ENCODE assay signal across 10 mouse cellular contexts in the genomic region with DNA sequence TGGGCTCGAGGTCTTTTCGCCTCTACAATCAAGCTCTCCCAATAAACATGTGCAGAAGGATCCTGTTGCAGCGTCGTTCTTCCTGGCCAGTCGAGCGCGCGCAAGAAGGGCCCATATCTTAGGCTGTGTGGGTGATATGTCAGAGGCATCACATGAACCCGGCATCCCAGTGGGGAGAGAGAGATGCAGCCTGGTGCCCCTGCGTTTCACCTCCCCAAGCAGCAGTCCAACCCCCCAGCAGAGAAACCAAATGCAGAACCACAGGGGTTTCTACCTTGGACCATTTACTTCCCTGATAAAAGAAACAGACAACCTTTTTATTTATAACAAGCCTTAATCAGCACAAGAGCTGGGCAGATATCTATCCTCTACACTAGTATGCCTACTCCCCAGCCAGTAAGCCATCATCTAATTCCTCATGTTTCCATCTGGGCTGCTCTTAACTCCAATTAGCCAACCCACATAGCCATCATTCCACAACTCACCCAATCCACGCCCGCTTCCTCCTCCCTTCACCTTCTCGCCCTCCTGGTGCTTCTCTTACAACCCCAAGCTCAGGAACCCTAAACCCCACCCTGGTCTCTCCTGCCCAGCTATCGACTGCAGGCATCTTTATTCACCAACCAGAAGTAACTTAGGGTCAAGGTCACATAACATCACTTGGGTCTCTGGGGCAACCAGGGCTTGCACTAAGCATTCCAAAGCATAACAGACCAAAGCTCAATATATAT. TPM values are rescaled to one million over a fixed set of nuclear protein-coding genes. Genes with fewer than 3 reads are reported as not detected.
DNase-seq lines count a peak whose midpoint lies in the region; ATAC-seq and TF ChIP-seq lines count a peak whose summit lies in the region.
"Had no signal": no experiment of that assay in that cellular context is flagged by ENCODE, and none has a peak within 500 bp of the region (broad histone marks: within the 10 kb centered on the region; RNA-seq: fewer than 3 reads in every experiment).

No protein-coding gene starts in this region.

- H3K36me3 ChIP-seq in forebrain, embryonic 10.5 days (replicated peaks): peaks cover 69% of the 10 kb centered on the region
- H3K36me3 ChIP-seq in forebrain, embryonic 15.5 days: no peaks in the 10 kb centered on the region; the same call in 1 of the 2 replicates
- peaks cover 62% of the 10 kb centered on the region for H3K36me3 ChIP-seq in embryonic facial prominence, embryonic 10.5 days (replicated peaks)
- H3K36me3 ChIP-seq in liver, embryonic 12.5 days: peaks cover 55% of the 10 kb centered on the region
- H3K36me3 ChIP-seq: neural tube, embryonic 13.5 days had no signal

- no peak overlapping the region for H3K9ac ChIP-seq in forebrain, embryonic 15.5 days (replicated peaks)
- peak overlapping the region; percentile 87 for H3K9ac ChIP-seq in liver, embryonic 12.5 days
- H3K9ac ChIP-seq: neural tube, embryonic 13.5 days had no signal

- no peak for TF ChIP-seq CTCF in lung, adult 2 months (IDR thresholded peaks at IDR 0.05; ENCODE audit: insufficient read depth, low read length)

- H3K4me1 ChIP-seq in forebrain, embryonic 10.5 days: peaks cover 46% of the 10 kb centered on the region
- peaks cover 18% of the 10 kb centered on the region for H3K4me1 ChIP-seq in forebrain, embryonic 15.5 days
- H3K4me1 ChIP-seq in lung, adult 2 months (ENCODE audit: control insufficient read depth, insufficient read depth, low read length): no peaks in the 10 kb centered on the region; the same call in 1 of the 2 replicates
- peaks cover 29% of the 10 kb centered on the region for H3K4me1 ChIP-seq in embryonic facial prominence, embryonic 10.5 days
- H3K4me1 ChIP-seq in liver, embryonic 12.5 days: peaks cover 45% of the 10 kb centered on the region

- H3K27ac ChIP-seq in forebrain, embryonic 10.5 days: no peak overlapping the region
- H3K27ac ChIP-seq in forebrain, embryonic 15.5 days (replicated peaks): no peak overlapping the region
- no peak overlapping the region for H3K27ac ChIP-seq in embryonic facial prominence, embryonic 10.5 days (replicated peaks)
- H3K27ac ChIP-seq in liver, embryonic 12.5 days: peak overlapping the region; percentile 96
- H3K27ac ChIP-seq: neural tube, embryonic 13.5 days had no signal

- H3K4me3 ChIP-seq in forebrain, embryonic 10.5 days: peak overlapping the region; percentile 3; the same call in 1 of the 2 replicates
- H3K4me3 ChIP-seq in forebrain, embryonic 15.5 days: no peak overlapping the region
- H3K4me3 ChIP-seq in lung, adult 2 months (replicated peaks; ENCODE audit: extremely low read depth, low read depth, low read length): no peak overlapping the region
- peak overlapping the region; percentile 19; the same call in 1 of the 2 replicates for H3K4me3 ChIP-seq in embryonic facial prominence, embryonic 10.5 days
- H3K4me3 ChIP-seq in liver, embryonic 12.5 days: peak overlapping the region; percentile 97
- H3K4me3 ChIP-seq: neural tube, embryonic 13.5 days had no signal

- no peak for ATAC-seq in forebrain, embryonic 15.5 days (replicated peaks)
- no peak for ATAC-seq in liver, embryonic 12.5 days
- ATAC-seq in activated CD4-positive, CD25-positive, alpha-beta regulatory T cell, adult 4 months: no peak

- H3K9me3 ChIP-seq in forebrain, embryonic 10.5 days: 0 out of 2 replicates have a peak, but pooled peaks cover 2% of the 10 kb centered on the region
- H3K9me3 ChIP-seq in forebrain, embryonic 15.5 days: no peaks in the 10 kb centered on the region
- no peaks in the 10 kb centered on the region for H3K9me3 ChIP-seq in embryonic facial prominence, embryonic 10.5 days
- no peaks in the 10 kb centered on the region; the same call in 1 of the 2 replicates for H3K9me3 ChIP-seq in liver, embryonic 12.5 days (replicated peaks)
- H3K9me3 ChIP-seq: neural tube, embryonic 13.5 days had no signal

- 0 out of 2 replicates have a peak, but pooled peaks have one; percentile 11 for TF ChIP-seq POLR2A in lung, adult 2 months (IDR thresholded peaks at IDR 0.05; ENCODE audit: borderline replicate concordance, extremely low read depth, low read depth, low read length)

- 94% methylated on average over 13 of the region's 14 CpGs for WGBS in forebrain, embryonic 10.5 days
- WGBS in forebrain, embryonic 15.5 days: 93% methylated on average over 13 of the region's 14 CpGs
- WGBS in lung, adult 2 months: 85% methylated on average over 12 of the region's 14 CpGs
- WGBS in embryonic facial prominence, embryonic 10.5 days: 94% methylated on average over 13 of the region's 14 CpGs
- 71% methylated on average over 13 of the region's 14 CpGs for WGBS in liver, embryonic 12.5 days (ENCODE audit: insufficient replicate concordance)

- H3K27me3 ChIP-seq in forebrain, embryonic 10.5 days (ENCODE audit: poor library complexity, severe bottlenecking): no peaks in the 10 kb centered on the region
- H3K27me3 ChIP-seq in forebrain, embryonic 15.5 days: no peaks in the 10 kb centered on the region
- no peaks in the 10 kb centered on the region for H3K27me3 ChIP-seq in embryonic facial prominence, embryonic 10.5 days (replicated peaks; ENCODE audit: low read depth, poor library complexity, severe bottlenecking)
- H3K27me3 ChIP-seq in liver, embryonic 12.5 days (replicated peaks): no peaks in the 10 kb centered on the region
- H3K27me3 ChIP-seq: neural tube, embryonic 13.5 days had no signal

- no peak overlapping the region for H3K4me2 ChIP-seq in forebrain, embryonic 15.5 days (replicated peaks)
- peak overlapping the region; percentile 99 for H3K4me2 ChIP-seq in liver, embryonic 12.5 days
- H3K4me2 ChIP-seq: neural tube, embryonic 13.5 days had no signal

- DNase-seq in forebrain, embryonic 10.5 days (ENCODE audit: extremely low spot score, low spot score): no peak
- no peak for DNase-seq in lung, adult 2 months
- DNase-seq in lung, postnatal 14 days: no peak
- no peak for DNase-seq in embryonic facial prominence, embryonic 10.5 days (ENCODE audit: low spot score)
- DNase-seq in layer of hippocampus, adult 9-10 months (ENCODE audit: low spot score): no peak
- DNase-seq: right cerebral cortex, postnatal 4 days had no signal

RNA-seq across cellular contexts. Expression of a gene that starts 4.2 kb away (rescaled TPM):
- polyA plus RNA-seq in forebrain, embryonic 10.5 days (2016; fragmentation: Nextera tagmentation; extraction: Ambion mirVana): 229 and 234 TPM in 2 replicates
- 82.9 and 88.6 TPM in 2 replicates for polyA plus RNA-seq in forebrain, embryonic 15.5 days (2015; fragmentation: Nextera tagmentation; extraction: Ambion mirVana)
- polyA plus RNA-seq in lung, adult 2 months (2012; rRNA removed): 119 and 159 TPM in 2 replicates
- polyA plus RNA-seq in embryonic facial prominence, embryonic 10.5 days (2016; fragmentation: Nextera tagmentation; extraction: Ambion mirVana): 197 and 223 TPM in 2 replicates
- 208 and 211 TPM in 2 replicates for polyA plus RNA-seq in liver, embryonic 12.5 days (2016; fragmentation: Nextera tagmentation; extraction: Ambion mirVana)
- polyA plus RNA-seq in activated CD4-positive, CD25-positive, alpha-beta regulatory T cell, adult 4 months (2017; shearing (Covaris generic)): 10 to 100 TPM; 28.5 to 29.1 TPM

RNA-seq across cellular contexts. Expression of a gene that starts 14.9 kb away (rescaled TPM):
- 363 and 375 TPM in 2 replicates for polyA plus RNA-seq in forebrain, embryonic 10.5 days (2016; fragmentation: Nextera tagmentation; extraction: Ambion mirVana)
- 132 and 149 TPM in 2 replicates for polyA plus RNA-seq in forebrain, embryonic 15.5 days (2015; fragmentation: Nextera tagmentation; extraction: Ambion mirVana)
- polyA plus RNA-seq in lung, adult 2 months (2012; rRNA removed): 42.3 and 51.6 TPM in 2 replicates
- polyA plus RNA-seq in embryonic facial prominence, embryonic 10.5 days (2016; fragmentation: Nextera tagmentation; extraction: Ambion mirVana): 339 and 361 TPM in 2 replicates
- polyA plus RNA-seq in liver, embryonic 12.5 days (2016; fragmentation: Nextera tagmentation; extraction: Ambion mirVana): 202 and 215 TPM in 2 replicates
- 10 to 100 TPM; 45.5 to 61.3 TPM for polyA plus RNA-seq in activated CD4-positive, CD25-positive, alpha-beta regulatory T cell, adult 4 months (2017; shearing (Covaris generic))

RNA-seq across cellular contexts. Expression of a gene that starts 19.8 kb away (rescaled TPM):
- polyA plus RNA-seq in forebrain, embryonic 10.5 days (2016; fragmentation: Nextera tagmentation; extraction: Ambion mirVana): 0.19 and 0.22 TPM in 2 replicates
- 0.14 and 0.28 TPM in 2 replicates for polyA plus RNA-seq in forebrain, embryonic 15.5 days (2015; fragmentation: Nextera tagmentation; extraction: Ambion mirVana)
- polyA plus RNA-seq in lung, adult 2 months (2012; rRNA removed): 4.0 and 4.2 TPM in 2 replicates
- polyA plus RNA-seq in embryonic facial prominence, embryonic 10.5 days (2016; fragmentation: Nextera tagmentation; extraction: Ambion mirVana): 0.18 and 0.21 TPM in 2 replicates
- 0.10 and 0.15 TPM in 2 replicates for polyA plus RNA-seq in liver, embryonic 12.5 days (2016; fragmentation: Nextera tagmentation; extraction: Ambion mirVana)
- under 1 TPM; 0.11 to 0.12 TPM for polyA plus RNA-seq in activated CD4-positive, CD25-positive, alpha-beta regulatory T cell, adult 4 months (2017; shearing (Covaris generic))

RNA-seq across cellular contexts. Expression of a gene that starts 24.1 kb away (rescaled TPM):
- polyA plus RNA-seq in forebrain, embryonic 10.5 days (2016; fragmentation: Nextera tagmentation; extraction: Ambion mirVana): 1.1 TPM in 2 replicates
- 1.5 TPM in 2 replicates for polyA plus RNA-seq in forebrain, embryonic 15.5 days (2015; fragmentation: Nextera tagmentation; extraction: Ambion mirVana)
- polyA plus RNA-seq in lung, adult 2 months (2012; rRNA removed): 0.81 and 1.3 TPM in 2 replicates
- polyA plus RNA-seq in embryonic facial prominence, embryonic 10.5 days (2016; fragmentation: Nextera tagmentation; extraction: Ambion mirVana): 1.1 TPM in 2 replicates
- polyA plus RNA-seq in liver, embryonic 12.5 days (2016; fragmentation: Nextera tagmentation; extraction: Ambion mirVana): 0.38 and 0.49 TPM in 2 replicates
- under 1 TPM in 1 of 2 experiments, not detected in 1; 0.46 TPM for polyA plus RNA-seq in activated CD4-positive, CD25-positive, alpha-beta regulatory T cell, adult 4 months (2017; shearing (Covaris generic))

RNA-seq across cellular contexts. Expression of a gene that starts 24.6 kb away (rescaled TPM):
- 0.94 and 2.1 TPM in 2 replicates for polyA plus RNA-seq in forebrain, embryonic 10.5 days (2016; fragmentation: Nextera tagmentation; extraction: Ambion mirVana)
- polyA plus RNA-seq in forebrain, embryonic 15.5 days (2015; fragmentation: Nextera tagmentation; extraction: Ambion mirVana): 3.6 and 3.7 TPM in 2 replicates
- 12.9 and 66.3 TPM in 2 replicates for polyA plus RNA-seq in lung, adult 2 months (2012; rRNA removed)
- polyA plus RNA-seq in embryonic facial prominence, embryonic 10.5 days (2016; fragmentation: Nextera tagmentation; extraction: Ambion mirVana): 1.3 and 1.9 TPM in 2 replicates
- 2.8 and 5.0 TPM in 2 replicates for polyA plus RNA-seq in liver, embryonic 12.5 days (2016; fragmentation: Nextera tagmentation; extraction: Ambion mirVana)
- polyA plus RNA-seq in activated CD4-positive, CD25-positive, alpha-beta regulatory T cell, adult 4 months (2017; shearing (Covaris generic)): 1 to 10 TPM in 1 of 2 experiments, under 1 TPM in 1; 0.17 to 5.1 TPM

Comparison
In these comparisons a context has a peak if more than half of its experiments do, and no peak if none do; other contexts are left out.
1. H3K4me3 ChIP-seq: peak in forebrain, embryonic 10.5 days (single experiment), embryonic facial prominence, embryonic 10.5 days (single experiment) and liver, embryonic 12.5 days (single experiment); none in forebrain, embryonic 15.5 days (single experiment) and lung, adult 2 months (single experiment).